10 mouse cellular contexts compared by ENCODE assay signal in genomic region chr5:118343444-118344320, GRCm38 (mm10).
DNase-seq lines count a peak whose midpoint lies in the region; ATAC-seq and TF ChIP-seq lines count a peak whose summit lies in the region.
"Had no signal": no experiment of that assay in that cellular context is flagged by ENCODE, and none has a peak within 500 bp of the region (broad histone marks: within the 10 kb centered on the region; RNA-seq: fewer than 3 reads in every experiment).

No protein-coding gene starts in this region.

- H3K27ac ChIP-seq in heart, embryonic 10.5 days = peak overlapping the region; percentile 78
- H3K27ac ChIP-seq in midbrain, embryonic 16.5 days (ENCODE audit: low read length) = no peak overlapping the region
- no peak overlapping the region for H3K27ac ChIP-seq in midbrain, embryonic 14.5 days (replicated peaks; ENCODE audit: low read depth, low read length)
- H3K27ac ChIP-seq in forebrain, embryonic 12.5 days = no peak overlapping the region
- no peak overlapping the region for H3K27ac ChIP-seq in midbrain, embryonic 15.5 days
- no peak overlapping the region for H3K27ac ChIP-seq in midbrain, postnatal 0 days (ENCODE audit: low read depth, low read length)
- H3K27ac ChIP-seq: kidney, postnatal 0 days; liver, embryonic 14.5 days had no signal

- ATAC-seq in midbrain, embryonic 16.5 days = no peak
- ATAC-seq in midbrain, embryonic 14.5 days (ENCODE audit: low FRiP score, low TSS enrichment) = no peak
- no peak for ATAC-seq in forebrain, embryonic 12.5 days (ENCODE audit: low FRiP score)
- ATAC-seq in midbrain, embryonic 15.5 days (replicated peaks) = no peak
- no peak for ATAC-seq in midbrain, postnatal 0 days (ENCODE audit: low FRiP score)

- H3K4me1 ChIP-seq in heart, embryonic 10.5 days = peaks cover 26% of the 10 kb centered on the region
- peaks cover 8% of the 10 kb centered on the region for H3K4me1 ChIP-seq in midbrain, embryonic 16.5 days (ENCODE audit: control insufficient read depth, insufficient read depth, low read length)
- peaks cover 4% of the 10 kb centered on the region; the same call in 1 of the 2 replicates for H3K4me1 ChIP-seq in midbrain, embryonic 14.5 days (ENCODE audit: control insufficient read depth, insufficient read depth, low read length)
- H3K4me1 ChIP-seq in forebrain, embryonic 12.5 days = peaks cover 14% of the 10 kb centered on the region
- peaks cover 11% of the 10 kb centered on the region for H3K4me1 ChIP-seq in midbrain, embryonic 15.5 days
- H3K4me1 ChIP-seq in midbrain, postnatal 0 days (ENCODE audit: insufficient read depth, low read length) = no peaks in the 10 kb centered on the region

- no peaks in the 10 kb centered on the region for H3K36me3 ChIP-seq in heart, embryonic 10.5 days
- no peaks in the 10 kb centered on the region for H3K36me3 ChIP-seq in midbrain, embryonic 16.5 days (ENCODE audit: control insufficient read depth, insufficient read depth, low read length)
- no peaks in the 10 kb centered on the region for H3K36me3 ChIP-seq in midbrain, embryonic 14.5 days (ENCODE audit: control insufficient read depth, insufficient read depth, low read length)
- H3K36me3 ChIP-seq in forebrain, embryonic 12.5 days (replicated peaks) = no peaks in the 10 kb centered on the region
- no peaks in the 10 kb centered on the region for H3K36me3 ChIP-seq in midbrain, embryonic 15.5 days (replicated peaks)
- H3K36me3 ChIP-seq in midbrain, postnatal 0 days (ENCODE audit: insufficient read depth, low read length) = no peaks in the 10 kb centered on the region

- no peaks in the 10 kb centered on the region for H3K9me3 ChIP-seq in heart, embryonic 10.5 days
- no peaks in the 10 kb centered on the region for H3K9me3 ChIP-seq in midbrain, embryonic 16.5 days (replicated peaks; ENCODE audit: control insufficient read depth, low read length, poor library complexity, severe bottlenecking)
- no peaks in the 10 kb centered on the region for H3K9me3 ChIP-seq in midbrain, embryonic 14.5 days (ENCODE audit: control insufficient read depth, low read length)
- 0 out of 2 replicates have a peak, but pooled peaks cover 3% of the 10 kb centered on the region for H3K9me3 ChIP-seq in forebrain, embryonic 12.5 days
- H3K9me3 ChIP-seq in midbrain, embryonic 15.5 days = no peaks in the 10 kb centered on the region
- no peaks in the 10 kb centered on the region for H3K9me3 ChIP-seq in midbrain, postnatal 0 days (ENCODE audit: low read length)

- no peak for TF ChIP-seq CTCF in midbrain, postnatal 0 days (IDR thresholded peaks at IDR 0.05)

- 0 out of 2 replicates have a peak overlapping the region, but pooled peaks have one; percentile 23 for H3K4me2 ChIP-seq in midbrain, embryonic 16.5 days (ENCODE audit: low read length)
- no peak overlapping the region for H3K4me2 ChIP-seq in midbrain, embryonic 14.5 days (ENCODE audit: low read length)
- 0 out of 2 replicates have a peak overlapping the region, but pooled peaks have one; percentile 19 for H3K4me2 ChIP-seq in forebrain, embryonic 12.5 days
- no peak overlapping the region for H3K4me2 ChIP-seq in midbrain, embryonic 15.5 days
- H3K4me2 ChIP-seq in midbrain, postnatal 0 days (ENCODE audit: low read depth, low read length, poor library complexity, severe bottlenecking) = no peak overlapping the region

- H3K4me3 ChIP-seq in heart, embryonic 10.5 days = peak overlapping the region; percentile 42
- H3K4me3 ChIP-seq in midbrain, embryonic 16.5 days (ENCODE audit: low read depth, low read length) = no peak overlapping the region
- no peak overlapping the region for H3K4me3 ChIP-seq in midbrain, embryonic 14.5 days (replicated peaks; ENCODE audit: low read depth, low read length)
- H3K4me3 ChIP-seq in forebrain, embryonic 12.5 days (replicated peaks) = no peak overlapping the region
- H3K4me3 ChIP-seq in midbrain, embryonic 15.5 days = no peak overlapping the region
- no peak overlapping the region for H3K4me3 ChIP-seq in midbrain, postnatal 0 days (ENCODE audit: low read depth, low read length)

- no peaks in the 10 kb centered on the region; the same call in 1 of the 2 replicates for H3K27me3 ChIP-seq in heart, embryonic 10.5 days (ENCODE audit: insufficient read depth, poor library complexity, severe bottlenecking)
- H3K27me3 ChIP-seq in midbrain, embryonic 16.5 days (ENCODE audit: control insufficient read depth, insufficient read depth, low read depth, low read length) = no peaks in the 10 kb centered on the region
- no peaks in the 10 kb centered on the region for H3K27me3 ChIP-seq in midbrain, embryonic 14.5 days (ENCODE audit: control insufficient read depth, insufficient read depth, low read length)
- no peaks in the 10 kb centered on the region; the same call in 1 of the 2 replicates for H3K27me3 ChIP-seq in forebrain, embryonic 12.5 days
- H3K27me3 ChIP-seq in midbrain, embryonic 15.5 days (replicated peaks) = no peaks in the 10 kb centered on the region
- no peaks in the 10 kb centered on the region for H3K27me3 ChIP-seq in midbrain, postnatal 0 days (ENCODE audit: insufficient read depth, low read length)

- H3K9ac ChIP-seq in midbrain, embryonic 16.5 days (ENCODE audit: low read depth, low read length) = peak overlapping the region; percentile 28; the same call in 1 of the 2 replicates
- H3K9ac ChIP-seq in midbrain, embryonic 14.5 days (replicated peaks; ENCODE audit: low read length) = no peak overlapping the region
- no peak overlapping the region for H3K9ac ChIP-seq in forebrain, embryonic 12.5 days
- no peak overlapping the region for H3K9ac ChIP-seq in midbrain, embryonic 15.5 days
- H3K9ac ChIP-seq in midbrain, postnatal 0 days (replicated peaks; ENCODE audit: low read length, poor library complexity, severe bottlenecking) = no peak overlapping the region
- H3K9ac ChIP-seq: liver, embryonic 14.5 days had no signal

- WGBS in heart, embryonic 10.5 days = 11% methylated on average over 19 of the region's 19 CpGs
- 22% methylated on average over 19 of the region's 19 CpGs for WGBS in midbrain, embryonic 16.5 days
- 26% methylated on average over 19 of the region's 19 CpGs for WGBS in midbrain, embryonic 14.5 days
- WGBS in forebrain, embryonic 12.5 days = 16% methylated on average over 19 of the region's 19 CpGs
- 21% methylated on average over 19 of the region's 19 CpGs for WGBS in midbrain, embryonic 15.5 days
- WGBS in midbrain, postnatal 0 days = 33% methylated on average over 17 of the region's 19 CpGs

- no peak for DNase-seq in heart, embryonic 10.5 days (ENCODE audit: low spot score)
- DNase-seq in heart, postnatal 4 days = no peak
- no peak for DNase-seq in midbrain, embryonic 14.5 days
- DNase-seq in right cerebral cortex, postnatal 25 days = peak; percentile 46
- no peak for DNase-seq in midbrain, postnatal 0 days (ENCODE audit: low spot score)

Comparison
In these comparisons a context has a peak if more than half of its experiments do, and no peak if none do; other contexts are left out.
1. H3K4me2 ChIP-seq: peak in midbrain, embryonic 16.5 days (single experiment) and forebrain, embryonic 12.5 days (single experiment); none in midbrain, embryonic 14.5 days (single experiment), midbrain, embryonic 15.5 days (single experiment) and midbrain, postnatal 0 days (single experiment).